Mouse (Mus musculus) spleen, embryonic (tissue): ENCODE results near the gene Tbl1xr1.

Experiments used
- CTCF ChIA-PET: fragments of 350-600 bp; sonication (Branson Sonifier 250); formaldehyde crosslinking; loops from one replicate; lab custom pipeline; 2022; lab: Charles Lee

Tbl1xr1 gene

GRCm38 (mm10) chr3:22190498-22190897, 114.0 kb downstream of the Tbl1xr1 start:
- CTCF ChIA-PET: interaction anchor here (0.5 kb wide), 1 partner anchor 949 kb away, joined by 3 read pairs; no protein-coding TSS in a partner anchor

DNA sequence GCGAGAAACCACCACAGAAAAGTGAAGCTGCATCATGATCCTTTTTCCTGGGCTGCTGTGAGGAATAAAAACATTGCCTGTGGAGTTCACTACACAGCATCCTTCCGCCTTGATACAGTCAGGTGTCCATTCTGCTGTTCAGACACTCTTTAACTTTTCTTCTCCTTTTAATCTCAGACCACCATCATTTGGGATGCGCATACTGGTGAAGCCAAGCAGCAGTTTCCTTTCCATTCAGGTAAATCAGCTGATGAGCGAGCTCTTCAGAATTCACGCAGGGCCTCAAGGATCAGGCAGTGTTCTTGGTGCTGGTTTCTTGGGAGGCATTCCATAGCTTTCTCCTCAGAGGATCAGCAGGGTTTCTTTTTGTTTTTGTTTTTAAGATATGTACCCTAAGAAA, 116.5 kb downstream of the Tbl1xr1 start:
- CTCF ChIA-PET: no interaction called here

GRCm38 (mm10) chr3:22194185-22194856, 117.9 kb downstream of the Tbl1xr1 start:
- CTCF ChIA-PET: no interaction called here

DNA sequence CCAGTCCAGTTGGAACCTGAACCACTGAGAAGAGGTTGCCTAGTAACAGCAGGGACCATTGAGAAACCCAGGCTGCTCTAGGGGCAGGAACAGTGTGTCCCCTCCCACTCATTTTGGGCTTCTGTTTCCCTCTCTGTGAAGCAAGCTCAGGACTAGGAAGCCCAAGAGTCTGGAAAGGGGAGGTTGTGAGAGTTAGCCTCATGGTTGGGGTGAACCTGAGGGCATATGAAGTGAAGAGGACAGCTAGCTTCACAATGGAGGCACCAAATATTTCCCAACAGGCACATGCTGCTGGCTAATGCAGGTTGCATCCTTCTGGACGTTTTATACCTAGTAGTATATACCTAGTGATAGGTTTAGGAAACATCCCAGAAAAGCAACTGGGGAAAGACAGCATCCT, 122.3 kb downstream of the Tbl1xr1 start:
- CTCF ChIA-PET: interaction anchor here (0.5 kb wide), 2 partner anchors 52 to 124 kb away, joined by 3 to 4 read pairs; no protein-coding TSS in a partner anchor

- CTCF ChIA-PET: interaction anchor here (0.6 to 0.7 kb wide), 2 partner anchors 9 to 61 kb away, joined by 4 to 6 read pairs; no protein-coding TSS in a partner anchor
Measured at GRCm38 (mm10) chr3:22204186-22204585, 127.7 kb downstream of the Tbl1xr1 start.

GRCm38 (mm10) chr3:22221557-22221956, 145.1 kb downstream of the Tbl1xr1 start:
- CTCF ChIA-PET: no interaction called here

DNA sequence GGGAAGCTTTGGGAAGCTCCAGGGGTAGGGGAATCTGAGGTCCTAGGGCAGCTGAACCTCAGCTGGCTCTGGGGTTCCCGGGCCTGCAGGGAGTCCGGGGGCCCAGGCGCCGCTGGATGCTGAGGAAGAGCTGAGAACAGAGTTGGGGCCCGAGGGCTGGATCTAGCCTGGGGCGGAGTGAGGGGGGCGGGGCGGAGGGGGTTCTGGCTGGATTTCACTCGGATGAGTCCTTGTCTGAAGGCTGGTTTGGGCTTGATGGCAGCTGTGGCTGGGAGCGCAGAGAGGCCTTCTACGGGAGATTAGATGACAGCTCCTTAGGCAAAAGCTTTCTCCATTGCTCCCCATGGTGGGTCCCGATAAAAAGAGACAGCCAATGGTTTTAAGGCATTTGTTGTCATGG, 145.9 kb downstream of the Tbl1xr1 start:
- CTCF ChIA-PET: no interaction called here

DNA sequence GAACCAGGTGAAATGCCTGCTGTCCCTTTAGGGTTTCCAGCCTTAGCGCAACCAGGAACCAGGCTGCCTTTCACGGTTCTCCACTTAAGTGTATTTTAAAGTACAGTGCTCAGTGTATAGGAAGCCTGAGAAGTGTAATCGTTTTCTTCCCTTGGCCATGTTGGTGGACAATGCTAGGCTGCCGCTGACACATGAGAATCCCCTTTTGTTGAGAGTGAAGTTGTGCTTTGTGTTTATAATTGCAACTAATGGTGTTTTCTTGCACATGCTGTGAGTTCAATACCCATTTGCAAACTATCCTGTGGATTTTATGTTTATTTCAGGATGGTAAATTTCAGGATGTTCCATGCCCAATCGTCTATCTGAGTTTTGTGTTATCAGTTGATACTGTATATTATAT, 146.6 kb downstream of the Tbl1xr1 start:
- CTCF ChIA-PET: no interaction called here

DNA sequence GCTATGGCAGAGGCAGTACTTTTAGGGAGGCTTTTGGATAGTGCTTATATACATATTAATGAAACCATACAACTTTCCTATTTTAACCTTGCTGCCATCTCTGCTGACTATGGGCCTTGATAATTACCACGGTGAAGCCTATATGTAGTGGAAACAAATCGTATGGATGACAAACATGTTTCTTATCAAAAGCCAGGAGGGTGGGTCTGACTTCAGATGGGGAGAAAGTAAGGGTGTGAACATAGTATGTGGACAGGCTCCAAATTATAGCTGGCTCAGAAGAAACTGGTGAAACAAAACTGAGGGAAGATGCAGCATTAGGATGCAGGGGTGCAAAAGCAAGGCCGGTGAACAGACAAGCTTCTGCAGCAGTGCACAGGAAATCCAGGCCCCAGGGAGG, 151.6 kb downstream of the Tbl1xr1 start:
- CTCF ChIA-PET: no interaction called here

- CTCF ChIA-PET: interaction anchor here (0.5 kb wide), 1 partner anchor 30 kb away, joined by 3 read pairs; no protein-coding TSS in a partner anchor
Measured at GRCm38 (mm10) chr3:22230635-22231034, 154.2 kb downstream of the Tbl1xr1 start.

DNA sequence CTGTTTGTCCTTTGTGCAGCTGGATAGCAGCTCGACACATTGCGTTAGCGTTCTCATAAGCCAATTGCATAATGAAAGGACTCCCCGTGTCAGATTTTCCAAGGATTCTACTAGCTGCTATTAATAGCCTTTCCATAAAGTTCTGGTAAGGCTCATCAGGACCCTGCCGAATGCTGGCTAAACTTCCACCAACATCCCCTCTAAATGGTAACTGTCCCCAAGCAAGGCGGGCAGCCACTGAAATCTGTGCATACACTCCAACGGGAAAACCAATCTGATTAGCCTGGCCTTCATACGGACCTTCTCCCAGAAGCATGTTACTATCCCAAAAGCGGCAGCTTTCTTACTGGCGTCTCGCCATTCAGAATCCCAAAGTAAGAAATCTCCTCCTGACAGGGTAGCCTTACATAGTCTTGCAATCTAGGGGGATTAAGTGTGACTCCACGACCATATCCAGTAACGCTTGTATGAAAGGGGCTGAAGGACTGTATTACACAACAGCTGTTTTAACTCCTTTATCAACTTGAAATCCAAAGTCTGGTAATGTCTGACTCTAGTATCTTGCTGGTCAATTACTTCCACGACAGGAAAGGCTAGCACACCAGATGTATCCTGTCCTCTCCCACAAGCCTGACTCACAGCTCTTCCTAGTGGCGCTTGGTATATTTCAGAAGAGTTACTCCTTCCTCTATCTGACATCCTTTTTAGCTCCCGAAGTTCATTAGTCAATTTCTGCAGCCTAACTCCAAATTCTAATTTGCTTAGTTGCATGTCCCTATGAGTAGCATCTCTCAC, 161.9 kb downstream of the Tbl1xr1 start:
- CTCF ChIA-PET: no interaction called here
